Mouse (Mus musculus) lung, embryonic 14.5 days (tissue): ENCODE measurements around the gene Slc27a3. TPM values are rescaled to one million over a fixed set of nuclear protein-coding genes. Genes with fewer than 3 reads are reported as not detected.
A peak's percentile ranks its signal among the peaks of the same experiment; 100 is the strongest.

Source experiments
- ATAC-seq: fragments of 200-750 bp; cut with Nextera tagmentation; 2 replicates; pipeline ENCODE4 v1.8.0; 2017; ENCODE audit warnings: mild to moderate bottlenecking, moderate TSS enrichment, moderate library complexity; ENCODE audit not compliant: insufficient read depth
- DNase-seq: peaks from one replicate; pipeline ENCODE4 v3.0.0-alpha.2; 2015
- H3K27ac ChIP-seq: fragments of 300-500 bp; sonication (generic); 2 replicates; pipeline ENCODE4 v1.5.1; 2014; ENCODE audit warnings: low read depth, mild to moderate bottlenecking, moderate library complexity
- H3K27me3 ChIP-seq: fragments of 300-500 bp; sonication (generic); 2 replicates; pipeline ENCODE4 v1.6.1; 2014; ENCODE audit warnings: low read length, control low read depth; ENCODE audit not compliant: insufficient read depth
- H3K36me3 ChIP-seq: fragments of 300-500 bp; sonication (generic); 2 replicates; pipeline ENCODE4 v1.6.1; 2014; ENCODE audit warnings: control low read depth; ENCODE audit not compliant: insufficient read depth
- H3K4me1 ChIP-seq: fragments of 300-500 bp; sonication (generic); 2 replicates; pipeline ENCODE4 v1.6.1; 2014; ENCODE audit warnings: antibody characterized with exemption, control low read depth; ENCODE audit not compliant: insufficient read depth
- H3K4me2 ChIP-seq: fragments of 300-500 bp; sonication (generic); 2 replicates; pipeline ENCODE4 v1.6.1; 2014; ENCODE audit warnings: mild to moderate bottlenecking
- H3K4me3 ChIP-seq: fragments of 300-500 bp; sonication (generic); 2 replicates; pipeline ENCODE4 v1.5.1; 2014; ENCODE audit warnings: low read depth, low read length
- H3K9ac ChIP-seq: fragments of 300-500 bp; sonication (generic); 2 replicates; pipeline ENCODE4 v1.6.1; 2014
- H3K9me3 ChIP-seq: fragments of 300-500 bp; sonication (generic); 2 replicates; pipeline ENCODE4 v1.6.1; 2016; ENCODE audit warnings: low read depth, low read length, control low read depth
- CTCF ChIP-seq: IDR thresholded peaks from 2 replicates; pipeline ENCODE4 v1.5.1; 2016; ENCODE audit warnings: antibody characterized with exemption, low read depth
- WGBS: fragments of 180-500 bp; shearing (Covaris S2); extraction: QIAGEN DNeasy Blood & Tissue Kit; methylation state at CpG from one replicate; pipeline ENCODE4 v1.1.7; 2014; 5-methylcytosine and 5-hydroxymethylcytosine counted together
- polyA plus RNA-seq: library from polyadenylated mRNA; unstranded; fragments of >200 nt; fragmentation: Nextera tagmentation; extraction: Ambion mirVana; gene quantifications from 2 replicates; pipeline ENCODE4 v1.2.1, GENCODE M21; 2014

Slc27a3 gene
- 18.4 and 19.1 TPM in 2 replicates for polyA plus RNA-seq

- Histone ChIP-seq H3K4me3 (peak within 1 kb of the TSS; percentile 66), H3K36me3 (peaks cover 58% of the 10 kb centered on the region), H3K4me1 (peaks cover 17% of the 10 kb centered on the region), H3K9ac (peak within 1 kb of the TSS; percentile 74), H3K27ac (peak within 1 kb of the TSS; percentile 92), H3K4me2 (peak within 1 kb of the TSS; percentile 99), H3K27me3 (no peaks in the 10 kb centered on the region), H3K9me3 (no peaks in the 10 kb centered on the region)
- no peak for TF ChIP-seq CTCF
- whole genome bisulfite sequencing, result under 1% methylated on average over 55 of the region's 55 CpGs
- DNase-seq (peak; percentile 79), ATAC-seq (peak; percentile 74)
Observed at GRCm38 (mm10) chr3:90389511-90390490, at the start of gene Slc27a3. Slc27a3 (minus strand) TSS chr3:90389938.

GRCm38 (mm10) chr3:90437131-90437530 is 47.4 kb upstream of the Slc27a3 start:
- 63% methylated on average over 4 of the region's 4 CpGs for WGBS
- Histone ChIP-seq H3K36me3 (no peaks in the 10 kb centered on the region), H3K27me3 (no peaks in the 10 kb centered on the region), H3K4me2 (no peak overlapping the region), H3K27ac (no peak overlapping the region), H3K9ac (no peak overlapping the region), H3K4me3 (no peak overlapping the region), H3K4me1 (peaks cover 7% of the 10 kb centered on the region; the same call in 1 of the 2 replicates), H3K9me3 (no peaks in the 10 kb centered on the region)
- DNase-seq (no peak), ATAC-seq (no peak)
- TF ChIP-seq CTCF, result no peak

GRCm38 (mm10) chr3:90434073-90434730 is 44.5 kb upstream of the Slc27a3 start:
- ATAC-seq, result no peak
- Histone ChIP-seq H3K4me3 (peak overlapping the region; percentile 68), H3K9me3 (no peaks in the 10 kb centered on the region), H3K4me1 (peaks cover 21% of the 10 kb centered on the region; the same call in 1 of the 2 replicates), H3K27me3 (no peaks in the 10 kb centered on the region), H3K36me3 (no peaks in the 10 kb centered on the region), H3K9ac (peak overlapping the region; percentile 38; the same call in 1 of the 2 replicates), H3K27ac (peak overlapping the region; percentile 96), H3K4me2 (peak overlapping the region; percentile 92)
- no peak for TF ChIP-seq CTCF
- WGBS, result 42% methylated on average over 11 of the region's 11 CpGs
- DNase-seq, result peak; percentile 61

- Histone ChIP-seq H3K9me3 (no peaks in the 10 kb centered on the region), H3K27me3 (no peaks in the 10 kb centered on the region), H3K4me1 (peaks cover 21% of the 10 kb centered on the region; the same call in 1 of the 2 replicates), H3K36me3 (no peaks in the 10 kb centered on the region), H3K9ac (peak within 1 kb of the TSS; percentile 90), H3K4me2 (peak within 1 kb of the TSS; percentile 92), H3K27ac (peak within 1 kb of the TSS; percentile 96), H3K4me3 (peak within 1 kb of the TSS; percentile 68)
- DNase-seq (peak; percentile 99), ATAC-seq (peak; percentile 100)
- under 1% methylated on average over 52 of the region's 52 CpGs for WGBS
- TF ChIP-seq CTCF, result no peak
Observed at GRCm38 (mm10) chr3:90433381-90434020, 43.8 kb upstream of the Slc27a3 start, which contains the start of gene Ints3. Ints3 (minus strand) TSS chr3:90433622.

GRCm38 (mm10) chr3:90432811-90433219 is 43.1 kb upstream of the Slc27a3 start:
- Histone ChIP-seq H3K9me3 (no peaks in the 10 kb centered on the region), H3K27me3 (no peaks in the 10 kb centered on the region), H3K4me2 (peak overlapping the region; percentile 92), H3K36me3 (no peaks in the 10 kb centered on the region), H3K4me3 (peak overlapping the region; percentile 68), H3K27ac (peak overlapping the region; percentile 96), H3K9ac (peak overlapping the region; percentile 90), H3K4me1 (peaks cover 21% of the 10 kb centered on the region; the same call in 1 of the 2 replicates)
- TF ChIP-seq CTCF, result no peak
- ATAC-seq, result peak; percentile 28; the same call in 1 of the 2 replicates
- DNase-seq, result no peak
- 0% methylated on average over 12 of the region's 12 CpGs for WGBS

GRCm38 (mm10) chr3:90432348-90432747 is 42.6 kb upstream of the Slc27a3 start:
- peaks cover 21% of the 10 kb centered on the region; the same call in 1 of the 2 replicates for H3K4me1 ChIP-seq
- DNase-seq, result no peak

More at GRCm38 (mm10) chr3:90432348-90432747, 42.6 kb upstream of the Slc27a3 start:
- Histone ChIP-seq H3K4me3 (peak overlapping the region; percentile 68), H3K27me3 (no peaks in the 10 kb centered on the region), H3K27ac (peak overlapping the region; percentile 96; the same call in 1 of the 2 replicates), H3K36me3 (no peaks in the 10 kb centered on the region), H3K4me2 (peak overlapping the region; percentile 92), H3K9ac (peak overlapping the region; percentile 90), H3K9me3 (no peaks in the 10 kb centered on the region)
- WGBS, result 19% methylated on average over 2 of the region's 2 CpGs
- no peak for TF ChIP-seq CTCF
- ATAC-seq, result no peak
